Mouse (Mus musculus): ENCODE data around the gene Olfr1046. TPM values are rescaled to one million over a fixed set of nuclear protein-coding genes. Genes with fewer than 3 reads are reported as not detected.

The Olfr1046 gene
- polyA plus RNA-seq, 1 experiment from 2014 or later: not detected

Other genes with a start within 250 kb of the Olfr1046 start
- gene Olfr1029, start 245.4 kb downstream of the Olfr1046 start, polyA plus RNA-seq (2015; fragmentation: Nextera tagmentation; extraction: Ambion mirVana): not detected in 2 replicates
- not detected in 2 replicates for gene Olfr1030, start 240.0 kb downstream of the Olfr1046 start, polyA plus RNA-seq (2015; fragmentation: Nextera tagmentation; extraction: Ambion mirVana)
- gene Olfr1031, start 229.0 kb downstream of the Olfr1046 start, polyA plus RNA-seq (2015; fragmentation: Nextera tagmentation; extraction: Ambion mirVana): not detected in 2 replicates
- gene Olfr1032, start 213.8 kb downstream of the Olfr1046 start, polyA plus RNA-seq (2015; fragmentation: Nextera tagmentation; extraction: Ambion mirVana): not detected in 2 replicates
- gene Olfr1033, start 198.7 kb downstream of the Olfr1046 start, polyA plus RNA-seq (2015; fragmentation: Nextera tagmentation; extraction: Ambion mirVana): not detected in 2 replicates
- gene Olfr1034, start 173.5 kb downstream of the Olfr1046 start, polyA plus RNA-seq (2015; fragmentation: Nextera tagmentation; extraction: Ambion mirVana): not detected in 2 replicates
- gene Olfr1036, start 145.3 kb downstream of the Olfr1046 start, polyA plus RNA-seq (2015; fragmentation: Nextera tagmentation; extraction: Ambion mirVana): not detected in 2 replicates
- gene Olfr1037, start 131.9 kb downstream of the Olfr1046 start, polyA plus RNA-seq (2015; fragmentation: Nextera tagmentation; extraction: Ambion mirVana): not detected in 2 replicates
- gene Olfr1039, start 83.4 kb downstream of the Olfr1046 start, polyA plus RNA-seq (2015; fragmentation: Nextera tagmentation; extraction: Ambion mirVana): not detected in 2 replicates
- not detected in 2 replicates for gene Olfr1040, start 72.6 kb downstream of the Olfr1046 start, polyA plus RNA-seq (2015; fragmentation: Nextera tagmentation; extraction: Ambion mirVana)
- not detected in 2 replicates for gene Olfr1042, start 57.5 kb downstream of the Olfr1046 start, polyA plus RNA-seq (2015; fragmentation: Nextera tagmentation; extraction: Ambion mirVana)
- not detected in 2 replicates for gene Olfr1043, start 51.8 kb downstream of the Olfr1046 start, polyA plus RNA-seq (2015; fragmentation: Nextera tagmentation; extraction: Ambion mirVana)
- not detected in 2 replicates for gene Olfr1044, start 41.5 kb downstream of the Olfr1046 start, polyA plus RNA-seq (2015; fragmentation: Nextera tagmentation; extraction: Ambion mirVana)
- not detected in 2 replicates for gene Olfr52, start 33.6 kb downstream of the Olfr1046 start, polyA plus RNA-seq (2015; fragmentation: Nextera tagmentation; extraction: Ambion mirVana)
- gene Olfr1045, start 16.3 kb downstream of the Olfr1046 start, polyA plus RNA-seq (2015; fragmentation: Nextera tagmentation; extraction: Ambion mirVana): not detected in 2 replicates
- gene Olfr1047, start 12.1 kb upstream of the Olfr1046 start, polyA plus RNA-seq (2015; fragmentation: Nextera tagmentation; extraction: Ambion mirVana): not detected in 2 replicates
- gene Olfr1048, start 21.0 kb upstream of the Olfr1046 start, polyA plus RNA-seq (2015; fragmentation: Nextera tagmentation; extraction: Ambion mirVana): not detected in 2 replicates
- not detected in 2 replicates for gene Olfr1049, start 39.0 kb upstream of the Olfr1046 start, polyA plus RNA-seq (2015; fragmentation: Nextera tagmentation; extraction: Ambion mirVana)
- gene Olfr1051, start 59.8 kb upstream of the Olfr1046 start, polyA plus RNA-seq (2015; fragmentation: Nextera tagmentation; extraction: Ambion mirVana): not detected in 2 replicates
- not detected in 2 replicates for gene Olfr1052, start 73.1 kb upstream of the Olfr1046 start, polyA plus RNA-seq (2015; fragmentation: Nextera tagmentation; extraction: Ambion mirVana)
- not detected in 2 replicates for gene Olfr1053, start 96.0 kb upstream of the Olfr1046 start, polyA plus RNA-seq (2015; fragmentation: Nextera tagmentation; extraction: Ambion mirVana)
- gene Olfr1054, start 116.1 kb upstream of the Olfr1046 start, polyA plus RNA-seq (2015; fragmentation: Nextera tagmentation; extraction: Ambion mirVana): not detected in 2 replicates
- not detected in 2 replicates for gene Olfr1055, start 131.0 kb upstream of the Olfr1046 start, polyA plus RNA-seq (2015; fragmentation: Nextera tagmentation; extraction: Ambion mirVana)
- gene Olfr1056, start 143.2 kb upstream of the Olfr1046 start, polyA plus RNA-seq (2015; fragmentation: Nextera tagmentation; extraction: Ambion mirVana): not detected in 2 replicates
- gene Olfr1057, start 159.1 kb upstream of the Olfr1046 start, polyA plus RNA-seq (2015; fragmentation: Nextera tagmentation; extraction: Ambion mirVana): not detected in 2 replicates
- not detected in 2 replicates for gene Olfr1058, start 169.2 kb upstream of the Olfr1046 start, polyA plus RNA-seq (2015; fragmentation: Nextera tagmentation; extraction: Ambion mirVana)
- gene Olfr1061, start 194.7 kb upstream of the Olfr1046 start, polyA plus RNA-seq (2015; fragmentation: Nextera tagmentation; extraction: Ambion mirVana): not detected in 2 replicates
- not detected in 2 replicates for gene Olfr1062, start 207.4 kb upstream of the Olfr1046 start, polyA plus RNA-seq (2015; fragmentation: Nextera tagmentation; extraction: Ambion mirVana)
- gene Olfr1065, start 231.3 kb upstream of the Olfr1046 start, polyA plus RNA-seq (2015; fragmentation: Nextera tagmentation; extraction: Ambion mirVana): not detected in 2 replicates
- not detected in 2 replicates for gene Olfr1066, start 237.0 kb upstream of the Olfr1046 start, polyA plus RNA-seq (2015; fragmentation: Nextera tagmentation; extraction: Ambion mirVana)

Data from forebrain, embryonic 15.5 days (tissue).